Mouse (Mus musculus): ENCODE measurements around the gene Nt5c3.

DNA sequence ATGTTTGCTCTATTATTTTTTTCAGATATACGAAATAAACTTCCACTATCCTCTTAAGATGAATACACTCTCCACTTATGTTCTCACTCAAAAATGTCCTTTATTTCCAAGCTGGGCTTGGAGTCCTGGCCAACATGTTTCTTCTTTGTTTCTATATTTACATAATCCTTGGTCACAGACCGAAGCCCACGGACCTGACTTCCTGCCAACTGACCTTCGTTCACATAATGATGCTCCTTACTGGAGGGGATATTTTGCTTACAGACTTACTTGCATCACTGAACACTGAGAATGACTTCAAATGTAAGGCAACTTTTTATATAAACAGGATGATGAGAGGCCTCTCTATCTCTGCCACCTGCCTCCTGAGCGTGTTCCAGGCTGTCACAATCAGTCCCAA lies 32.7 kb upstream of the Nt5c3 start:
- TF ChIP-seq POLR2A (IDR thresholded peaks at IDR 0.05; ENCODE audit: insufficient read depth, low read depth, low read length) (no peak), CTCF (IDR thresholded peaks at IDR 0.05; ENCODE audit: insufficient read depth, low read depth, low read length) (no peak)

Measured in olfactory bulb, adult 2 months (tissue).